Comparison of ENCODE assay signal across 7 mouse cellular contexts in the genomic region with DNA sequence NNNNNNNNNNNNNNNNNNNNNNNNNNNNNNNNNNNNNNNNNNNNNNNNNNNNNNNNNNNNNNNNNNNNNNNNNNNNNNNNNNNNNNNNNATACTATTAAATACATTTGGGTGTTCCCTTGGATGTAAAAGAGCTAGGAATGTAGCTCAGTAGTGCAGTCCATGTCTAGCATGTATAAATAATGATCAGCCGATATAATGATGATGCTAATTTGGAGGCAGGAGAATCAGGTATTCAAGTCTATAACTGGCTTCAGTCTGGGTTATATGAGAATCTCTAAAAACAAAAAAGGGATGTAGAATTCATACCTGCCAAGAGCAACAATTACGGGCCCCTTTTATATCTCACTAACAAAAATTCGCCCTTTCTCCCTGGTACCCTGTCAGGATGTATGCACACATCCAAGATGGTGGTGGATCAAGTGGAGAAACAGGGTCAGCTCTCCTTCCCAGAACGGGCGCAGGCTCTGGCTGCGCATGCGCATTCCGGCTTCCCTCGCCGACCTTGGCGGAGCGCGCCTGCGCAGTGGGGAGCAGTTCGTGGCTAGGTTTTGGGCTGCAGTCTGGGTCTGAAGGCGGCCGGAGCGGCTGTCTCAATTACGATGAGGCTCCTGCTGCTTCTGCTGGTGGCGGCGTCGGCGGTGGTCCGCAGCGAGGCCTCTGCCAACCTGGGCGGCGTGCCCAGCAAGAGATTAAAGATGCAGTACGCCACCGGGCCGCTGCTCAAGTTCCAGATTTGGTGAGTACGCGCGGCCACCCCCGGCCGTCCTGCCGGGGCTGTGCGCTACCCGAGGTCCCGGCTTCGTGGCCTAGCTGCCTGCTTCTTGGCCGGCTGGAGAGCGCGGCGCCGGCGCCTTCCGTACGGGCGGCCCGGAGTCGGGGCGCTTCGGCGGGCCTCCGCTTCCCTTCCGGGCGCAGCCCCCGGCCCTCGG. TPM values are rescaled to one million over a fixed set of nuclear protein-coding genes. Genes with fewer than 3 reads are reported as not detected.
DNase-seq lines count a peak whose midpoint lies in the region; ATAC-seq lines count a peak whose summit lies in the region.

Gene Selenot (plus strand): TSS at position 500 of the 930 bp plus-strand sequence.

- H3K9me3 ChIP-seq in embryonic facial prominence, embryonic 11.5 days (replicated peaks; ENCODE audit: control insufficient read depth, low read length), result no peaks in the 10 kb centered on the region
- H3K9me3 ChIP-seq in limb, embryonic 11.5 days (ENCODE audit: control insufficient read depth, low read length), result no peaks in the 10 kb centered on the region
- H3K9me3 ChIP-seq in midbrain, embryonic 14.5 days (ENCODE audit: control insufficient read depth, low read length), result no peaks in the 10 kb centered on the region

- H3K4me2 ChIP-seq in embryonic facial prominence, embryonic 11.5 days (ENCODE audit: low read depth, low read length), result peak within 1 kb of the TSS; percentile 35
- H3K4me2 ChIP-seq in limb, embryonic 11.5 days (ENCODE audit: low read depth, severe bottlenecking), result peak within 1 kb of the TSS; percentile 56
- peak within 1 kb of the TSS; percentile 60 for H3K4me2 ChIP-seq in midbrain, embryonic 14.5 days (ENCODE audit: low read length)

- peak within 1 kb of the TSS; percentile 98 for H3K4me3 ChIP-seq in embryonic facial prominence, embryonic 11.5 days (ENCODE audit: low read depth, low read length)
- peak within 1 kb of the TSS; percentile 87 for H3K4me3 ChIP-seq in limb, embryonic 11.5 days (ENCODE audit: low read depth, low read length)
- H3K4me3 ChIP-seq in midbrain, embryonic 14.5 days (replicated peaks; ENCODE audit: low read depth, low read length), result peak within 1 kb of the TSS; percentile 89

- no peaks in the 10 kb centered on the region for H3K36me3 ChIP-seq in embryonic facial prominence, embryonic 11.5 days (replicated peaks; ENCODE audit: control insufficient read depth, insufficient read depth, low read depth, low read length)
- peaks cover 3% of the 10 kb centered on the region; the same call in 1 of the 2 replicates for H3K36me3 ChIP-seq in limb, embryonic 11.5 days (ENCODE audit: control insufficient read depth, insufficient read depth, low read length)
- 0 out of 2 replicates have a peak, but pooled peaks cover 5% of the 10 kb centered on the region for H3K36me3 ChIP-seq in midbrain, embryonic 14.5 days (ENCODE audit: control insufficient read depth, insufficient read depth, low read length)

- WGBS in embryonic facial prominence, embryonic 11.5 days, result 2% methylated on average over 46 of the region's 59 CpGs
- WGBS in limb, embryonic 11.5 days, result 2% methylated on average over 54 of the region's 59 CpGs
- under 1% methylated on average over 59 of the region's 59 CpGs for WGBS in midbrain, embryonic 14.5 days

- H3K9ac ChIP-seq in embryonic facial prominence, embryonic 11.5 days (replicated peaks; ENCODE audit: low read length), result peak within 1 kb of the TSS; percentile 99
- peak within 1 kb of the TSS; percentile 99 for H3K9ac ChIP-seq in limb, embryonic 11.5 days (ENCODE audit: low read length)
- H3K9ac ChIP-seq in midbrain, embryonic 14.5 days (replicated peaks; ENCODE audit: low read length), result peak within 1 kb of the TSS; percentile 98

- peak within 1 kb of the TSS; percentile 97 for H3K27ac ChIP-seq in embryonic facial prominence, embryonic 11.5 days (replicated peaks; ENCODE audit: low read depth, low read length)
- H3K27ac ChIP-seq in limb, embryonic 11.5 days (replicated peaks; ENCODE audit: low read depth, low read length), result peak within 1 kb of the TSS; percentile 99
- peak within 1 kb of the TSS; percentile 99 for H3K27ac ChIP-seq in midbrain, embryonic 14.5 days (replicated peaks; ENCODE audit: low read depth, low read length)

- H3K4me1 ChIP-seq in embryonic facial prominence, embryonic 11.5 days (ENCODE audit: control insufficient read depth, insufficient read depth, low read length), result no peaks in the 10 kb centered on the region
- no peaks in the 10 kb centered on the region for H3K4me1 ChIP-seq in limb, embryonic 11.5 days (ENCODE audit: control insufficient read depth, insufficient read depth, low read length)
- peaks cover 18% of the 10 kb centered on the region for H3K4me1 ChIP-seq in midbrain, embryonic 14.5 days (ENCODE audit: control insufficient read depth, insufficient read depth, low read length)

- peak; percentile 96 for ATAC-seq in embryonic facial prominence, embryonic 11.5 days (replicated peaks; ENCODE audit: insufficient number of reproducible peaks, low FRiP score, low TSS enrichment, low read depth)
- ATAC-seq in limb, embryonic 11.5 days (ENCODE audit: insufficient number of reproducible peaks, low FRiP score, low TSS enrichment, low read depth), result peak; percentile 93
- peak; percentile 94 for ATAC-seq in midbrain, embryonic 14.5 days (ENCODE audit: low FRiP score, low TSS enrichment)

- no peaks in the 10 kb centered on the region for H3K27me3 ChIP-seq in embryonic facial prominence, embryonic 11.5 days (ENCODE audit: control insufficient read depth, insufficient read depth, low read length)
- H3K27me3 ChIP-seq in limb, embryonic 11.5 days (ENCODE audit: control insufficient read depth, insufficient read depth, low read length), result no peaks in the 10 kb centered on the region
- no peaks in the 10 kb centered on the region for H3K27me3 ChIP-seq in midbrain, embryonic 14.5 days (ENCODE audit: control insufficient read depth, insufficient read depth, low read length)

- DNase-seq in adrenal gland, postnatal 14 days, result peak; percentile 98
- DNase-seq in embryonic facial prominence, embryonic 11.5 days (ENCODE audit: low spot score), result peak; percentile 97
- DNase-seq in heart, adult 11 months, result peak; percentile 100
- peak; percentile 97 for DNase-seq in kidney, adult 18-20 months
- DNase-seq in limb, embryonic 11.5 days (ENCODE audit: low spot score), result peak; percentile 97
- DNase-seq in midbrain, embryonic 14.5 days, result peak; percentile 99
- peak; percentile 93 to 96 for DNase-seq in spleen, adult 18-20 months

RNA-seq across cellular contexts. Expression of gene Selenot, which starts in this region (rescaled TPM):
- 117 and 125 TPM in 2 replicates for total RNA-seq in adrenal gland, postnatal 14 days (2021)
- polyA plus RNA-seq in embryonic facial prominence, embryonic 11.5 days (2014; fragmentation: Nextera tagmentation; extraction: Ambion mirVana), result 23.8 and 24.2 TPM in 2 replicates
- 20.1 and 21.0 TPM in 2 replicates for polyA plus RNA-seq in limb, embryonic 11.5 days (2014; fragmentation: Nextera tagmentation; extraction: Ambion mirVana)
- 33.9 and 36.7 TPM in 2 replicates for polyA plus RNA-seq in midbrain, embryonic 14.5 days (2014; fragmentation: Nextera tagmentation; extraction: Ambion mirVana)

Comparison
In these comparisons a context has a peak if more than half of its experiments do, and no peak if none do; other contexts are left out.
1. Peak in every context shown above with its lines: DNase-seq, ATAC-seq, H3K4me3 ChIP-seq and H3K27ac ChIP-seq.